Mouse (Mus musculus) lung, adult 2 months (tissue): ENCODE data around the gene Cenpe.

ENCODE experiments used
- CTCF ChIP-seq: fragments of 200-500 bp; IDR thresholded peaks from 2 replicates; pipeline ENCODE4 v1.5.1; 2011; ENCODE audit warnings: mild to moderate bottlenecking, low read length, control low read depth; ENCODE audit not compliant: insufficient read depth
- POLR2A ChIP-seq: fragments of 200-500 bp; IDR thresholded peaks from 2 replicates; pipeline ENCODE4 v1.6.1; 2011; ENCODE audit warnings: low read depth, mild to moderate bottlenecking, control low read depth, low read length, borderline replicate concordance; ENCODE audit errors: extremely low read depth

- TF ChIP-seq POLR2A (no peak), CTCF (no peak)
Measured at GRCm38 (mm10) chr3:135269391-135269990, 57.2 kb downstream of the Cenpe start.
